Mouse (Mus musculus): ENCODE data around the gene Pdlim7. TPM values are rescaled to one million over a fixed set of nuclear protein-coding genes. Genes with fewer than 3 reads are reported as not detected.

Pdlim7 gene
- 10 to 100 TPM in 1 of 2 experiments, 1 to 10 TPM in 1; 6.3 to 14.6 TPM for polyA plus RNA-seq (2017; shearing (Covaris generic))

DNA sequence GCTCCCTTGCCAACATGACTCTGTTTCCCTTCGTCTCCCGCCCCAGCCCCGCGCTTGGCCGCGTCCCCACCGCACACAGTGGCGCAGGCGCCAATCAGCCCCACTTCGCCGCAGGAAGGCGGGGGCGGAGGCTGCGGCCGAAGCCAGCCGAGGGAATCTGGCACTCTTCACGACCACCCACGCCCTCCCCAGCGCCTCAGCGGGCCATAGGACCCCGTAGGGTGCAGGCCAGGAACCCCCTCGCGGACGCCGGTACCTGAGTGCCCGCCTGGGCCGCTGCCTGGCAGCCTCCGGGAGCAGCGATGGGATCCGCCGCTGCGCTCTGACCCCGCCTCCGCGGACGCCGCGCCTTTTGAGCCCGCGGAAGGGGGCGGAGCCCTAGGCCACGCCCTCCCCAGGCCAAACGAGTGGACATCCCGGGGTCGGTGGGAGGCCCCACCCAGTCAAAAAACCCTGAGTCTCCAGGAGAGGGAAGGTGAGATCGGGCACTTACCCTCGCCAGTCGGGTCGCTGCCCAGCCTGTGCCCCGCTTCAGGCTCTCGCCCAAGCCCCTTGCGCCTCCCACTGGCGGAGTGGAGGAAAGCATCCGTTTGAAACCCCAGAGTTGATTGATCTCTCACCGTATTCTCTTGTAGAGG, at the start of gene Pdlim7:
TSS of gene Pdlim7 (minus strand) at position 566 of the 638 bp plus-strand sequence.
- peak; percentile 89 for ATAC-seq

DNA sequence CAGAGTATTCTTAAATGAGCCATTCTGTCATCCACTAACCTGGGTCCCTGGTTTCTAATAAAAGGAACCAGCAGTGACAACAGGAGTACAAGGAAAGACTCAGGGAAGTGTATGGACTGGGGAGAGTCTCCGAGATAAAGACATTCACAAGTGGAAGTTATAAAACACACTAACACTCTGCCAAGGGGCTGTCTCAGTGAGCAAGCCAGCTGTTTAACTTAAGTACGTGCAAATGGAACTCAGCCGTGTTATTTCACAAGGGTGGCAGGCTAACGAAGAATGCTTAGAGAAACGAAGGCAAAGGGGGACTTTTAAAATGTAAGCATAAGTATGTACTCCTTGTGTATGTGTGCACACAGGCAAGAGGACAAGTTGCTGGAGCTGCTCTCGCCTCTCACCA, 44.0 kb upstream of the Pdlim7 start:
- no peak for ATAC-seq

DNA sequence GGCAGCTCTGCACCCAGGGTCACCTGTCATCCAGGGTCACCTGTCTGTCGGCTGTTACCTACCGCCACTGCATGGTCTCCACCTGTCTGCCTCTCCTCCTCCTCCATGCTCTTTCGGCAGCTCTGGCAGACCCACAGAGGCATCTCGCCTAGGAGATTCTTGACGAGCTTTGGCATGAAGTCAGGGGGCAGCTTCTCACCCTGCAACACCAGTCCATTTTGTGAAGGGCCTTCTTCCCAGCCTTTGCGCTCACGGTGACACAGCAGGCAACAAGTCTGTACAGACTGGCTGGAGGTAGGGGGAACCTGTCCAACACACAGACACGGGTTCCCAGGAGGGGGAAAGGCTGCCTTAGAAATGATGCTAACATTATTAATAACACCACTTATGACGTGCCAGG, 42.4 kb upstream of the Pdlim7 start:
- ATAC-seq = no peak

DNA sequence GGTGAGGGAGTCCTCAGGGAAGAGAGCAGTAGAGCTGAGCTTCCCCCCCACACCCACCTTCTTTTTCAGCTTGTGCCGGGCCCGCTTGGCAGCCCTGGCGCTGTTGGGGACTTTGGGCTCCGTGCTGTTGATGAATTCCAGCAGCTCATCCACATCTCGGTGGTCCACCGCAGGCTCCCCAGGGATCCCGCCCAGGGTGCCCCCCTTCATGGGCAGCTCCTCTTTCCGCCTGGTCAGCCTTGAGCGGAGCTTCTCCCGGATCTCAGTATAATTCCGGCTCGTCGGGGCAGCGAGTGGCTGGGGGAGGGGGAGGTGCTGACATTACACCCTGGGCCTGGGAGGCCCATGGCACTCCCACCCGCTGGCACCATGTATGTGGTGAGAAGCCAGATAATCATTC, 35.6 kb upstream of the Pdlim7 start:
- ATAC-seq = no peak

DNA sequence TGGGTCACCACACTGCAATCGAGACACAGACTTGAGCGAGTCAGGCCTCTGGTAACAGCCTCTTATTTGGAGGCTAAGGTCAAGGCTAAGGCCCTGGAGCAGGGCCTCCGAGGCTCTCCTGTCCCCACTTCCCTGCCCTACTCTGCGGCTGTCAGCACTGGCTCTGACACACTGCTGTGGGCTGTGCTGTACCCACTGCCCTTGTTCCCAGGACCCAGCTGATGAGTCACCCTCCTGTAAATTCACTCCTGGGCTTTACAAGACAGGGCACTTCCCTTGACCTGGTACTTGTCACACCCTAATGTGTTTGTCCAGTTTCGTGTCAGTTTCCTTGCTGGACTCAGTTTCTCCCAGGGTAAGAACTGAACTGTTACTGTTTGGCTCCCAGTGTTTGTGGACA, 35.0 kb upstream of the Pdlim7 start:
- no peak for ATAC-seq

DNA sequence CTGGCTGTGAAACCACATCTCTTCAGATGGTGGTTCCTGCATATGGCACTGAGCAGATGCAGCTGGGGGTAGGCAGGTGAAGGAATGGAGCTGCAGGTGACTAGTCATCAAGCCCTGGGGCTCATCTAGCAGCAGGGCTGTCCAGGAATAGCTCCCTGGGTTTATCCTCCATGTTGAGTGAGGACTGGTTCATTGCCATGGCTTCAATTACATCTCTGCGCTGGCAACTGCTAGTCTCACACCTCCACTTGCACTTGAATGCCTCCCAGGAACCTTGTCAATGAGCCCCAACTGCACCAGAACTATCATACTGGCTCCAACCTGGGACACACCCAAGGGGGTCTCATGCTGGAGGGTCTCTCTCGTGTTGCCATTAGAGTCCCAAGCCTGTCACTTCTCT, 34.4 kb upstream of the Pdlim7 start:
- no peak for ATAC-seq

DNA sequence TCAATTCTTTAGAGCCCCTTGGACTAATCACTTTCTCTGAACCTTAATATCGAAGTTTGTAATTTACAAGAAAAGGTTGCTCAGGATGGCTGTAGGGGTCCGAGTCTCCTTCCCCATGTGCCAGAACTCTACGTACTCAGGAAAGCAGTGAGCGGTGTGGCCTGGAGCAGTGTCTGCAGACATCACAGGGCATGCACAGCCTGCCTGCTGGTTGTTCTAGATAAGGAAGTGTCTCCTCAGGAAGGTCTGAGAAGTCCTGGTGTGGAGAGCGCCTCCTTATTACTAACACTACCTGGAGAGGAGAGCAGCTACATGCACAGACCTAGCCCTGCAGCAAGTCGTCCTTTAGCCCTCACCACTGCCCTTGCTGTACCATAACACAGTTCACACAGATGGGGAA, 31.3 kb upstream of the Pdlim7 start:
- ATAC-seq = no peak

DNA sequence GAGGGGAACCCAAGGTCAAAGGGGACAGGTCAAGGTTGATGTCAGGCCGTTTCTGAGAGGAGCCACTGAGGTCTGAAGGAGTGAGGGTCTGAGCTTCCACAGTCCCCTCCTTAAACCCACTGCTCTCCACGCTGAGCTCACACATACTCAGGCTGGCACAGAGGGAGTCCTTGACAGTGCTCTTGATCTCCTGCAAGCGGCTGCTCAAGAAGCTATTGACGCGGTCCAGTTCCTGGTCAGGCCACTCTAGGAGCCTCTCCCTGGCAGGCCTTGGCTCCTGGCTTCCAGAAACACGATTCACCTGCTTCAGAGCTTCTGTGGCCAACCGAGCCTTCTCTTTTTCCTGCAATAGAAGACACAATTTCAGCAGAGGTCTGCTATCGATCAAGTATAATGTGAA, 30.0 kb upstream of the Pdlim7 start:
- no peak for ATAC-seq

DNA sequence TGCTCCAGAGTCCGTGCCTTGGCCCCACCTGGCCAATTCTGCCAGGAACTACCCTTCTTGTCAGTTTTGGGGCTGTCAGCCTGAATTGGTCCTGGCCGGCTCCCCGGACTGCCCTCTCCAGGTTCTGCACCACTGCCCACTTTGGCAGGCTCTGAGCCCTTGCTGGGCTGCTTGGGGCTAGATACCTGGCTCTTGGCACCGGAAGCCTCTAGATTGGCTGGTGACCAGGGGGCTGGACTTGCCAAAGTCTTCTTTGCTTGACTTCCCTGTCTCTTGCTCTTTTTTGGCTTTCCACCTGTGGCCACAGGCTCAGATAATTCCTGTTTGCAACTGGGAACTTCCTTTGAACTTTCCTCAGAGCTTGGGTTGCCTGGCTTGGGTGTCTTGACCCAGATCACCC, 29.4 kb upstream of the Pdlim7 start:
- no peak for ATAC-seq

DNA sequence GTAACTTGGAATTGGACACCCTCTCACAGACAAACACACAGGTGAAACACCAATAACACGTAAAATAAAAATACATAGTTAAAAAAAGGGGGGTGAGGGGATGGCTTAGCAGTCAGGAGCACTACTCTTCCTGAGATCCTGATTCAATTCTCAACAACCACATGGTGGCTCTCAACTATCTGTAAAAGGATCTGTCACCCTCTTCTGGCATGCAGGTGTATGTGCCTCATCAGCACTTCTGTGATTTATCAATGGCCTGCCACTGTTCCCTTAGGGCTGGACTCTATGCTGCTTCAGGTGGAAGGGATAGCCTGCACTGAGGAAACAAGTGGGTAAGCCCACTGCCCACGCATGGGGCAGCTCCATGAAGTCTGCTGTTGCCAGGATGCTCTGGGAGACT, 27.5 kb upstream of the Pdlim7 start:
- ATAC-seq = no peak

DNA sequence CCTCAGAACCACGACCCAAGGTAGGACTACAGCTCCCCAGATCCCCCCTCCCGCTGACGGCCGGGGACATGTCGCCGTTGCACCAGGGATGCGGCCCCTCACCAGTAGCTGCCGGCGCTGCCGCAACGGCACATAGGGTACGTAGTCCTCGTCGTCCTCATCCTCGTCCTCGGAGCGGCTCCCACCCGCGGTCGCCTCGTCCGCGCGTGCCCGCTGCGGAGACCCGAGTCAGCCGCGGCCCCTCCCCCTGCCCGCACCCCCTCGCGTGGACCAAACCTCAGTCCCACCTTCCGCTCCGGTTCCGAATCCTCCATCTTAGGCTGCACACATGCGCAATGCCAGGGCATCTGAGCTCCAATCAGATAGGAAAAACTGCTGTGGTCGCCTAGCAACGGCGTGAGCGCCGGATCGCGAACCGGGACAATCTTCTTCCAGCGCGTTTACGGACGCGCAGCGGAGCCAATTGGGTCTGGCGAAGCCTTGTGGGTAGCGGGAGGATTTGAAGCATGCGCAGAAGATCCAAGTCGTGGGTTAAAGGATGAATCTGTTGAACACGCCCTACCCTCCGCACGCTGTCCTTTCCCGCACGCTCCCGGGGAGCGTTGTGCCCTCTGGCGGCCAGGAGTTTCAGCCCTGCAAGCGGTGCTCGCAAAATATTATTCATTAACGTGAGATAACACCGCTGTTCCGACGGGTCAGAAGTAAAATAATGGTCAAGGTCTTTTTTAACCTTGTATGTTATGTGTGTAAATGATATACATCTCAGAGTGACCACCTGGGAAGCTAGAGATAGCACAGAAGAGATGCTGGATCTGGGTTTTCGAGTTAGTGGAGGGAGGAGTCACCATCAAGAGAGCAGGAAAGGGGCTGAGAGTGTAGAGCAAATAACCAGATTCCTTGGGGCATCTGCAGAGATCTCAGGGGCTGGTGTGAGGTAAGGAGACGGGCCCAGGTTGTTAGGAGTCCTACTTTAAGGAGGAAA, 23.0 kb upstream of the Pdlim7 start, which contains the start of gene Ddx41:
TSS of gene Ddx41 (minus strand) at position 465 of the 982 bp plus-strand sequence.
- ATAC-seq = peak; percentile 94

DNA sequence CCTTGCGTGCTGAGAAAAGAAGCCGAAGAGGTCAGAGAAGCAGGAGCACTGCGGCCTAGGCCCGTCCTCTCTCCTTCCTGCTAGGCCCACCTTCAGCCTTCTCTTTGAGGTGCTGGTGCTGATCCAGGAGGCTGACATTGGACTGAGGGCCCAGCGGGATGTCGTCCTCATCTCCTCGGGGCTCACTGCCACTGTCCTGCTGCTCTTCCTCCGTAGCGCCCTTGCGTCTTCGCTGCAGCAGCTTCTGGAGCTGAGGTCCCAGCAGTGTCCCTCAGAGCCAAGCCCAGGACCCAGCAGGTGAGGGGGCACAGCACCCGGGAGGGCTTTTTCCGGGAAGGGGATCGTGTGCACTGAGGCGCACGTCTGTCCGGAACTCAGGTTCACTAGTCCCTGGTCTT, 22.3 kb upstream of the Pdlim7 start:
- ATAC-seq = no peak

DNA sequence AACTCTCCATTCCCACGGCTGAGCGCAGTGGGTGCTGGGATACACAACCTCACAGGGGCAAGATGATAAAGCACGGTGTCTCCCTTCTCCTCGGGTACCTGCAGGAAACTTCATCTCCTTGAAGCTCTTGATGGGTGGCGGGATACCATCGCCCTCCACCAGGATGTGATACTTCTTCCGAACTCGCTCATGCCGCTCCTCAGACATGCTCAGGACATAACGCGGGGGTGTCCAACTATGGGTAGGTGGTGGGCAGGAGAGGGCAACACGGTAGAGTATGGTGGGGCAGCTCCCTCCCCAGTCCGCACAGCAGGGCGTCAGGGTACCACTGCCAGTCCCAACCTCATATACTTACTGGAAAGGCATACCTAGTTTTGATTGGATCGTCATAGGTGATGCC, 21.7 kb upstream of the Pdlim7 start:
- ATAC-seq = no peak

DNA sequence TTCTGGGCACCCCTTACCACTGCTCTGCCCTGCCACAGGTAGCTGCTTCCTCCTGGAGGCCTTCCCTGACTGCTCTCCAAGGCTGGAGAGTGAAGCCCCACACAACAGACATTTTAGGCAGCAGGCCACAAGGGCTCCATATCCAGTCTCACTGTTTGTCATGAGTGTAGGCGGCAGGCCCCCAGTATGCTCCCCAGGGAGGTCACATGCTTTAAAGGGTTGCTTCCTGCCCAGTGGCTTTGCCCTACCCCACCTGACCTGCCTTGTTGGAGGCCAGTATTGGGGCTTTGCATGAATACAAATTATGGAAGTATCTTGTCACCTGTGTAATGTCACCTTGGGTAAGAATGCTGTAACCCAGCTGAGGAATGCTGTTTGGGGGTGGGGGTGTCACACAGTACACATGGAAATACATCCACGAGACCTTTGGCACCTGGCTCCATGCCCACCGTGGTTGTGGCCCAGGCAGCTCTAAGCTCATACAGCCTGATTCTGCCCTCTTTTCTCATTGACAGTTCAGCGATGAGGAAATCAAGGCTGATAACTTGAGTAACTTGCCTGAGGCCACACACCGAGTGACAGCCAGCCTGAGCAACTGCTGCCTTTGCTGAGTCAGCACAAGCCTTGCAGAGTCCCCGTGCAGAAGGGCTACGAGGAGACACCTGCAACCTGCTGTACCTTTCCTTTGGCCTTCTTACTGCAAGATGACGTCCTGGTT, 15.9 kb upstream of the Pdlim7 start, which contains the start of gene Dok3:
TSS of gene Dok3 (minus strand) at position 99 of the 718 bp plus-strand sequence.
- no peak for ATAC-seq

DNA sequence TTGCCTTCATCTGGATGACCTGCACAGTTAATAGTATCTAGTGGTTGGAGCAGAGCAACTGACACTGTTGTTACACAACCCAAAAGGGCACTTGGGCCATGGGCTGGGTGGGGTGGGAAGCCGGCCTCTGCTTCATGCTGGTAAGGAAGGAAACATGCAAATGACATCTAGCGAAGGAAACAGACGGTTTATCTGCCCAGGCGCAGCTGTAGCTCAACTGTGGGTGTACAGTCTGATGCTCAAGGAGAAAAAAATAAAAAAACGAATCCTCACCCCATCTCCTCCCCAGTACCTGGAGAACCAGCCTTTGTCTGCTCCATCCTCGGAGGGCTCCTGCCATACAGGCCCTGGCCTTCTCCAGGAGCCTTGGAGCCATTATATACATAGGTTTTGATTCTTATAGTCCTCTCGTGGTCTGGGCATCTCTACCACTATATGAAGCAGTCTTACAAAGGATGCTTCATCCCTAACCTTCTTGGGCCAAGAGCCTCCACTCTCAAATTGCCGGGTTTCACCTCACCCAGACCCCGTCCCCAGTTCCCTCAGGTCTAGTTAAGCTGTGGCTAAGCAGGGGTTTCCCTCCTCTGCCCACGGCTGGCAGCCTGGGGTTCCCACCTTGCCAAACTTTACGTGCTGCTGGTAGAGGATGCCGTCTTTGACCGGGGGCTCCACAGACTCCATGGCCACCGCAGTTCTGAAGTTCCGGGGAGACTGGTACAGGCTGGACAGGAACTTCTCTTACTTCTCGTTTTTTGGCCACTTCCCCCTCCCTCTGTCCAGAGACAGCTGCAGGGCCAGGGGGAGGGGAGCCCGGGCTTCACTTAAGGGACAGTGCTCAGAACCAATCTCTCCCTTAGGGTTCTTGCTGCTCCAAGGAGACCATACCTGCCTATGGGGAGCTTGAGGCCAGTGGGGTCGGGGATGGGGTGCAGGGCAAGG, 14.6 kb upstream of the Pdlim7 start:
- ATAC-seq = no peak

DNA sequence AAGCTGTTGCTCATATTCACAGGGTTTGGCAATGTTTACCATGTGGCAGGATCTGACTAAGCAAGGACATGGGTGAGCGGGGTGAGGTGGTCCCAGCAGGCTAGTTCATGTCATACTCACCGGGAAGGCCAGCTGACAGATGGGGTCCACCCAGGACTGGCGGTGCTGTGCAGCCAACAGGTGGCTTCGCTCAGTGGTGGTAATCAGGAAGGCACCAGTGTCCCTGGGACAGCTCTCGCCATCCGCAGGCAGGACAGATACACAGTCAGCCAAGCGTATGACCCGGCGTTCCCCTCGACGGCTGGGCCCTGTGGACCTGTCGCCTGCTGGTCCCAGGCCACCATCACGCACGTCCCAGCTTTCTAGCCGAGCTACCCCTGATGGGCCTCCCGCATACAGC, 13.7 kb upstream of the Pdlim7 start:
- ATAC-seq = no peak

DNA sequence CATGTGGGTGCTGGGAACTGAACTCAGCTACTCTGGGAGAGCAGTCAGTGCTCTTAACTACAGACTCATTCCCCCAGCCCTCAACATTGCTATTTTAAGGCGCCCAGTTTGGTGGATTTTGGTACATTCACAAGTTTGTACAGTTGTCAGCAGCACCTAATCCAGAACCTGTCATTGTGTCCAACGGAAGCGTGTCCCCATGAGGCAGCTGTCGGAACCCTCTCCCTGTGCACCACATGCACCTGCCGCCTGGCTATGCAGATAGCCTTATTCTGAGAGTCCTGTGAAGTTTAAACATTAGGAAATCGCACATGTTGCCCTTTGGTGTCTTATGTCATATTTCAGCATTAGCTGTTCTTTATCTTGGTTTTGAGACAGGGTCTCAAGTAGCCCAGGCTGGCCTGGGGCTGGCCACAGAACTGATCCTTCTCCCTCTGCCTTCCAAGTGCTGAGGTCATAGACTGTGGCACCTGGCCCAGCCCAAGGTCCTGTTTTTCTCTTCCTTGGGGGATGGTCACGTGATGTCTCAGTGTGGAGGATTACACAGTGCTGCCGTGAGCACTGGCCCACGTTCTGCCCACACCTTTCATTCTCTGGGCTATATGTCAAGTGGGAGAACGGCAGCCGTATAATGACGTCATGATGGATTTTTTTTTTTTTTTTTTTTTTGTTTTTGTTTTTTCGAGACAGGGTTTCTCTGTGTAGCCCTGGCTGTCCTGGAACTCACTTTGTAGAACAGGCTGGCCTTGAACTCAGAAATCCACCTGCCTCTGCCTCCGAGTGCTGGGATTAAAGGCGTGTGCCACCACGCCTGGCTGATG, 12.5 kb upstream of the Pdlim7 start:
- ATAC-seq = no peak

DNA sequence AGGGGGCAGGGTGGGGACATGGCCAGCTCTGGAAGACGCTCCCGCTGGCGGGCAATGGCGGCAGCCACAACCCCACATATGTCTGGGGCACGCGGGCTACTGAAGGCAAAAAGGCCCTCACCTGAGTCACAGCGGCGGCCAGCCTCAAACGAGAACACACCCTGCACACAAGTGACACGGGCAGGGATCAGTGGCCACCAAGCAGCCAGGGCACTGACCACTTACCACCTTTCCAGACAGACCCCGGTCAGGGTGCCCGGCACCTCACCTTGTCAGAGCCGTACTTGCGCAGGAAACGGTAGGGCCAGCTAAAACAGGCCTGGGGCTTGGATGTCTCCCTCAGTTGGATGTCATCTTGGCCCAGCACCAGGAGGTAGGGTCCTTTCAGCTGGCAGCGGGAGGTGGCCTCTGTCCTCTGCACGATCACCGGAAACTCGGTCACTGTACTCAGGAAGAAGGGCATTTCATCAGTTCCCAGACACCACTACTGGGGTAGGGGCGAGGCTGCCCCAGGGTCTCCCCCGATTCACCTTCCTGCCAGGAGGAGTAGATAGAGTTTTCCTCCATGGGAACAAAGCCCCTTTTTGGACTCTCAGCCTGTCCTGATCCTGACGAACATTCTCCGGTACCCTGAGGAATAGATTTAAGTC, 10.6 kb upstream of the Pdlim7 start:
- ATAC-seq = no peak

DNA sequence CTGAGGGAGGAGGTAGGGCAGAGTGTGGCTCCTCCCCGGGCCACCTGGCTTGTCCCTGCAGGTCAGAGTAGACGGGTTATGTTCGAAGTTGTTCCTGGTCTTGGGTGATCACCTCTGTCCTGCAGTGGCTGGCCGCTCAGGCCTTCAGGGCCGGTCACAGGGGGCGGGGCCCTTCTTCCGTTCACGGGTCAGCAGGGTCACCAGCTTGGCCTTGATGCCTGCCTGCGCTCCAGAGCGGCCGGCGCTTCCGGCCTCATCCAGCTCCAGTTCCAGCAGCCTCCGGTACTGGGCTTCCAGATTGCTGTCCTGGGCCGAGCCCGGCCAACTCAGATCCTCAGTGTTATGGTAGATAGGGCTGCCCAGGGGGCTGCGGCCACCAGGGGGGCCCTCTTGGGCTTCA, 9.8 kb upstream of the Pdlim7 start:
- no peak for ATAC-seq

DNA sequence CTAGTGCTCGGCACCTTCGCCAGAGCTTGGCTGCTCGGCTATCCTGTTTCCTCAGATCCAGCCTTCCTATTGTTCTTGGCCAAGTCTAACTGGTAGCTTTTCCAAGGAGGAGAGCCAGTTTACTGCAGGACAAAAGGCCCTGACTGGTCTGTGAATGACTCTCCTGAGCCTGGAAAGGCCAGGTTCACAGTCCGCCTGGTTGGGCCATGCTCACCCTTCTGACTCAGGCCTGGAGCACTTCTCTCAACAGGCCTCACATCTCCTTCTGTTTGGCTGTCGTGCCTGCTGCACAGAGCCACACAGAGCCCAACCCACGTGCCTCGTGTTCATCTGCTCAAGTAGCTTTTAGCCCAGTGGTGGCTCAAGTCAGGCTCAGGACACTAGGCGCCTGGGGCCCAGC, 9.3 kb upstream of the Pdlim7 start:
- ATAC-seq = no peak

DNA sequence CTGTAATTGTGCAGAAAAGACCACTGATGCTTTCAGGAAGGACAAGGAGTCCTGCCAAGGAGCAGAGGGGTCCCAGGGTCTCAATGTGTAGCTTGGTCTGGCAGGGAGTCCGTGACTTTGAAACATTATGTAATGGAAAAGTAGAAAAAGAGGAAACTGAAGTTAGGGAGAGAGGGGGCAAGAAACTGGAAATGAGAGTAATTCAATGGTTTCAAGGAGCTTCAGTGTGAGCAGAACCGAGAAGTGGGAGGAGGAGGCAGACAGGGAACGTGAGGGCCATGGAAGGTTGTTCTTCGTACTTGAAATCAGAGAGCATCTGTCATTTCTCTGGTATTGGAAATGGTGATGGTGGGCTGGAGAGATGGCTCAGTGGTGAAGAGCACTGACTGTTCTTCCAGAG, 6.1 kb upstream of the Pdlim7 start:
- no peak for ATAC-seq

Measured in CD4-positive, CD25-positive, alpha-beta regulatory T cell, adult 4 months (primary cell).